Mouse (Mus musculus): ENCODE measurements around the gene Clic1. TPM values are rescaled to one million over a fixed set of nuclear protein-coding genes. Genes with fewer than 3 reads are reported as not detected.

Clic1 gene
- polyA plus RNA-seq, 1 experiment from 2014 or later: 24.7 TPM

DNA sequence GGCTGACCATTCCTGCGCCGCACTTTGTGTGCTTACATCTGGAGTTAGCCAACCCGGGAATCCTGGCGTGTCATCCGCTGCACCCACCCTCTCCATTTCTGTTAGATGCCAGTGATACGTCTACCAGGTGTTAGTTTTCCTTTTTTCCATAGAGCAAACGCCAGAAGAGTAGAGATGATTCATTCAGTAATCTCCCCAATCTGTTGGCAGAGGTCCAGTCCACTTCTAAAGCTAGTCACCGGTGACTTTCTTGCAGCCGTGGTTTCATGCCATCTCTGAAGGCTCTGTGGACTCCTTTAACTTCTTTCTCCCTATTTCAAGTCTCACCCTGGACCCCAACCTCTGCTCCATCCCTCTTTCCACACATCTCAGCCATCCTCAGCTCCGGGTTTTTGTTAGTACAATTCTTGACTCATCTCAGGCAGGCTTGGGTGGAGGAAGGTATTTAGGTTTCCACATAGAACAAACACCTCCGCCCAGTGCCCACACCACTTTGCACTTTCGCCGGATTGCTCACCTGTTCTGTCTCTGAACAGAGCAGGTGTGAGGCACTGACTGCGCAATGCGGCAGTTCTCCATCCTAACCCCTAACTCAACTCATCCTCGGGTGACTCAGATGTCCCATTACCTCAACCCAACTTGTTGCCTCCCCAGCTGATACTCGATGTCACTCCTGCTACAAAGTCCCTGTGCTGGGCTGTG, 18.6 kb downstream of the Clic1 start:
- 87% methylated on average over 17 of the region's 17 CpGs for WGBS
- H3K9ac ChIP-seq: no peak overlapping the region
- ATAC-seq (ENCODE audit: low FRiP score): no peak
- peaks cover 35% of the 10 kb centered on the region for H3K27me3 ChIP-seq (ENCODE audit: control insufficient read depth, insufficient read depth, low read length)
- H3K27ac ChIP-seq: no peak overlapping the region
- DNase-seq (ENCODE audit: low spot score): no peak
- H3K36me3 ChIP-seq (replicated peaks; ENCODE audit: control insufficient read depth, insufficient read depth): peaks cover 3% of the 10 kb centered on the region; the same call in 1 of the 2 replicates
- H3K4me2 ChIP-seq (replicated peaks): no peak overlapping the region
- H3K9me3 ChIP-seq (ENCODE audit: control insufficient read depth, low read length): no peaks in the 10 kb centered on the region
- no peak overlapping the region for H3K4me3 ChIP-seq (replicated peaks; ENCODE audit: low read length)
- H3K4me1 ChIP-seq (replicated peaks; ENCODE audit: control insufficient read depth, insufficient read depth, low read length): peaks cover 5% of the 10 kb centered on the region

GRCm38 (mm10) chr17:35070556-35071229, 20.9 kb downstream of the Clic1 start:
- H3K9me3 ChIP-seq (ENCODE audit: control insufficient read depth, low read length): no peaks in the 10 kb centered on the region
- H3K9ac ChIP-seq: no peak overlapping the region
- no peak overlapping the region for H3K4me3 ChIP-seq (replicated peaks; ENCODE audit: low read length)
- WGBS: 70% methylated on average over 6 of the region's 6 CpGs
- DNase-seq (ENCODE audit: low spot score) (no peak), ATAC-seq (ENCODE audit: low FRiP score) (no peak)
- no peak overlapping the region for H3K27ac ChIP-seq
- H3K4me2 ChIP-seq (replicated peaks): no peak overlapping the region
- no peaks in the 10 kb centered on the region for H3K4me1 ChIP-seq (replicated peaks; ENCODE audit: control insufficient read depth, insufficient read depth, low read length)
- no peaks in the 10 kb centered on the region for H3K36me3 ChIP-seq (replicated peaks; ENCODE audit: control insufficient read depth, insufficient read depth)
- H3K27me3 ChIP-seq (ENCODE audit: control insufficient read depth, insufficient read depth, low read length): peaks cover 15% of the 10 kb centered on the region

DNA sequence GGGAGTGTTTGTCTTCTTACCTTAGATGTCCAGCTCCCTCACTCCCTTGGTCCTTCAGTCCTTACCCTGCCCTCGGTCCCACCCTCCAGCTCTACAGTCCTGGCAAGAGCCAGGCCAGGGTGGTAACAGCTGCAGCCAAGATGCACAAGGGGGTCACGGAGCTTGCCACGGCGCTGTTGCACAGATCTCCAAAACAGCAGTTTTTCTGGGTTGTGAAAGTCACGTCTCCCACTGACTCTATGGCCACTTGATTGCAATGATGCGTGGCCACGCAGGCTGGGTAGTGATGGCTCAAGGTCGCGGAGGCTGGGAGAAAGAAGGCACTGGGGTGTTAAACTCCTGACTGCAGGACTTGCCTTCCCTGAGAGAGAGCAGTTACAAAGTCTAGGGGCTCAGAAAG, 21.7 kb downstream of the Clic1 start:
- H3K4me1 ChIP-seq (replicated peaks; ENCODE audit: control insufficient read depth, insufficient read depth, low read length): no peaks in the 10 kb centered on the region
- DNase-seq (ENCODE audit: low spot score) (no peak), ATAC-seq (ENCODE audit: low FRiP score) (no peak)
- H3K9me3 ChIP-seq (ENCODE audit: control insufficient read depth, low read length): no peaks in the 10 kb centered on the region
- H3K27me3 ChIP-seq (ENCODE audit: control insufficient read depth, insufficient read depth, low read length): peaks cover 8% of the 10 kb centered on the region
- H3K4me3 ChIP-seq (replicated peaks; ENCODE audit: low read length): no peak overlapping the region
- no peak overlapping the region for H3K27ac ChIP-seq
- no peak overlapping the region for H3K4me2 ChIP-seq (replicated peaks)
- H3K36me3 ChIP-seq (replicated peaks; ENCODE audit: control insufficient read depth, insufficient read depth): no peaks in the 10 kb centered on the region
- H3K9ac ChIP-seq: no peak overlapping the region
- whole genome bisulfite sequencing: 85% methylated on average over 9 of the region's 9 CpGs

DNA sequence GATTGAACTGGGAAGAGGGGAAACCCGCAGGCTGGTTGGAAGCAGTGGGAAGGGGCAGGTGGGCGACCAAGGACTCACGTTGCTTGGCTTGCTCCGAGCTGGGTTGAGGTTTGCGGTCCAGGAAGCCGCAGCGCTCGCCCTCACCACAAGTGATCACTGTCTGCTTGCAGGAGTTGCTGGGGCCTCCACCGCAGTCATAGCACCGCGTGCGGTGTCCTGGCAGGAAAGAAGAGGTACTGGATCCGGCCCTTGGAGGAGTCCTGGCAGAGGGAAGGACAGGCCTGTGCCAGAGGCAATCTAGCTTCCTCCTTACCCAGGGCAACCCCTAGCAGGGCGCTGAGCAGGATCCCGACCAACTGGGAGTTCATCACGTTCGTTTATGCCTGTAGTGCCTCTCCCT, 24.3 kb downstream of the Clic1 start:
- 57% methylated on average over 17 of the region's 17 CpGs for WGBS
- no peak overlapping the region for H3K9ac ChIP-seq

DNA sequence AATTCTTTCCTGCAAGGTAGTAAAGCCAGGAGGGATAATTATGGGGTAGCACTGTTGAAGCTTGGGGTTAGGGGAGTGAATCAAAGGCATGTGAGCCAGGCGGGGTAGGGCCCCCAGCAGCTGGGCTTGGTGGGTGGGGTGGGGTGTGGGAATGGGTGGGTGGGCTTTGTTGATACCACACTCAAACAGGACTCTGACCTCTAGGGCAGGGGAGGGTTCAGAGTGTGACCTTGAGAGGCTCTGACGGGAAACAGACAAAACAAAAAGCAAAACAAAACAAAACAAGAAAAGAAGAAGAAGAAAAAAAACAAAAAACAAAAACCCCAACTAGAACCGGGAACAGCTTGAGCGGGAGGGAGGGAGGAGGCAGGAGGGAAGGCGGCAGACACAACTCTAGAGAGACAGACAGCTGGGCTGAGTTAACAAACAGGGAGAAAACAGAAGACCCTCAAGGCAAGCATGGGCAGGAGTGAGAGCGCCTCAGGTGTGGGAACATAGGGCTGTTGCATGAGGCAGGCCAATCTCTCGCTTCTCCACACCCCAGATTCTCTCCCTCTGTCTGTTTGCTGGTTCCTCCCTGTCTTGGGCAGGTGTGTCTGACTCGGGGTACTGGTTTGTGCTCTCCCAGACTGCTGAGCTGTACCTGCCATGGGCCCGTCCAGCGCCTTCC, 26.9 kb downstream of the Clic1 start, which contains the start of gene Ly6g6e:
TSS of gene Ly6g6e (plus strand) at position 396 of the 670 bp plus-strand sequence.
- ATAC-seq (ENCODE audit: low FRiP score) (no peak), DNase-seq (ENCODE audit: low spot score) (no peak)
- no peaks in the 10 kb centered on the region for H3K9me3 ChIP-seq (ENCODE audit: control insufficient read depth, low read length)
- no peaks in the 10 kb centered on the region for H3K36me3 ChIP-seq (replicated peaks; ENCODE audit: control insufficient read depth, insufficient read depth)
- WGBS: 42% methylated on average over 10 of the region's 10 CpGs
- H3K4me2 ChIP-seq (replicated peaks): peak within 1 kb of the TSS; percentile 38
- no peak within 1 kb of the TSS; the same call in 1 of the 2 replicates for H3K9ac ChIP-seq
- 0 out of 2 replicates have a peak, but pooled peaks cover 5% of the 10 kb centered on the region for H3K4me1 ChIP-seq (replicated peaks; ENCODE audit: control insufficient read depth, insufficient read depth, low read length)
- no peak within 1 kb of the TSS for H3K27ac ChIP-seq
- H3K27me3 ChIP-seq (ENCODE audit: control insufficient read depth, insufficient read depth, low read length): no peaks in the 10 kb centered on the region
- H3K4me3 ChIP-seq (replicated peaks; ENCODE audit: low read length): peak within 1 kb of the TSS; percentile 6; the same call in 1 of the 2 replicates

More for the DNA sequence above, 24.3 kb downstream of the Clic1 start:
- H3K27ac ChIP-seq: no peak overlapping the region
- no peaks in the 10 kb centered on the region for H3K36me3 ChIP-seq (replicated peaks; ENCODE audit: control insufficient read depth, insufficient read depth)
- DNase-seq (ENCODE audit: low spot score) (no peak), ATAC-seq (ENCODE audit: low FRiP score) (no peak)
- no peaks in the 10 kb centered on the region for H3K9me3 ChIP-seq (ENCODE audit: control insufficient read depth, low read length)
- 0 out of 2 replicates have a peak, but pooled peaks cover 5% of the 10 kb centered on the region for H3K4me1 ChIP-seq (replicated peaks; ENCODE audit: control insufficient read depth, insufficient read depth, low read length)
- H3K27me3 ChIP-seq (ENCODE audit: control insufficient read depth, insufficient read depth, low read length): no peaks in the 10 kb centered on the region
- no peak overlapping the region for H3K4me3 ChIP-seq (replicated peaks; ENCODE audit: low read length)
- H3K4me2 ChIP-seq (replicated peaks): no peak overlapping the region

DNA sequence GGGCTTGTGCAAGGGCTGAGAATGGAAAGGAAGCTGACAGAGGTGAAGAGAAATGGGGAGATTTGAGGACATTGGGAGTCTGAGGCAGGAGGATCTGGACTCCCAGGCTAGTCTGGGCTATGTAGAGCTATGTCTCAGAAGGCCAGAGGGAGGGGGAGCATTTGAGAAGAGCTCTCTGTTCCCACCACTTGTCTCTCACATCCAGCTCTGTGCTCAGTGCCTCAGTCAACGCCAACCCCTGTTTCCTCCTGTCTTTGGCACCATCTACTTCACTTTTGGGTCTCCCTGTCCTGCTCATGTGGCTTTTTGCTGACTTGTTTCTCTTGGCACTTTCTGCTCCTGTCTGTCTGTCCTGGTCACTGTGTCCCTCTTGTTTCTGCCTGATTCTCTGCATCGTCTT, 27.5 kb downstream of the Clic1 start:
- 67% methylated on average over 2 of the region's 2 CpGs for WGBS
- ATAC-seq (ENCODE audit: low FRiP score) (no peak), DNase-seq (ENCODE audit: low spot score) (no peak)
- no peak overlapping the region for H3K9ac ChIP-seq
- H3K27me3 ChIP-seq (ENCODE audit: control insufficient read depth, insufficient read depth, low read length): no peaks in the 10 kb centered on the region
- no peaks in the 10 kb centered on the region for H3K36me3 ChIP-seq (replicated peaks; ENCODE audit: control insufficient read depth, insufficient read depth)
- H3K4me3 ChIP-seq (replicated peaks; ENCODE audit: low read length): 0 out of 2 replicates have a peak overlapping the region, but pooled peaks have one; percentile 6
- H3K9me3 ChIP-seq (ENCODE audit: control insufficient read depth, low read length): no peaks in the 10 kb centered on the region
- no peak overlapping the region for H3K27ac ChIP-seq
- 0 out of 2 replicates have a peak, but pooled peaks cover 5% of the 10 kb centered on the region for H3K4me1 ChIP-seq (replicated peaks; ENCODE audit: control insufficient read depth, insufficient read depth, low read length)
- H3K4me2 ChIP-seq (replicated peaks): peak overlapping the region; percentile 38

DNA sequence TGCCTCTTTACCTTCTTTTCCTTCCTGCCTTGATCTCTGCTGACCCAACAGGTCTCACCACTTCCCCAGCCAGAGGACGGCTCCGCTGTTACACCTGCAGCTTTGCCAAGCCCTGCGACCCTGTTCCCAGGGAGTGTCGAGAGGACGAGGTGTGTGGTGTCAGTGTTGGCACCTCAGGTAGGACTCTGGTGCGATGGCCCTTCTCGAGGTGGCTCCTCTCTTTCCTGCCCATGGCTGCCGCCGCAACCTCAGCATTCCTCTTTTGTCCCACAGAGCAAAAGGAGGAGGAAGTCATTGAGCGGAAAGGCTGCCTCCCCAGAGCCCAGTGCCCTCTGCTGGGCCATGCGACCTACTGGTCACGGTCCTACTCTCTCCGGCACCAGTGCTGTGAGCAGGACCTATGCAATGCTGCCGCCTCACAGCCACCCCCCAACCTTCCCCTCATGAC, 28.0 kb downstream of the Clic1 start, which contains the start of gene Ly6g6d:
TSS of gene Ly6g6d (minus strand) at position 280 of the 448 bp plus-strand sequence.
- peak within 1 kb of the TSS; percentile 6; the same call in 1 of the 2 replicates for H3K4me3 ChIP-seq (replicated peaks; ENCODE audit: low read length)
- WGBS: 13% methylated on average over 14 of the region's 14 CpGs
- no peak for ATAC-seq (ENCODE audit: low FRiP score)

DNA sequence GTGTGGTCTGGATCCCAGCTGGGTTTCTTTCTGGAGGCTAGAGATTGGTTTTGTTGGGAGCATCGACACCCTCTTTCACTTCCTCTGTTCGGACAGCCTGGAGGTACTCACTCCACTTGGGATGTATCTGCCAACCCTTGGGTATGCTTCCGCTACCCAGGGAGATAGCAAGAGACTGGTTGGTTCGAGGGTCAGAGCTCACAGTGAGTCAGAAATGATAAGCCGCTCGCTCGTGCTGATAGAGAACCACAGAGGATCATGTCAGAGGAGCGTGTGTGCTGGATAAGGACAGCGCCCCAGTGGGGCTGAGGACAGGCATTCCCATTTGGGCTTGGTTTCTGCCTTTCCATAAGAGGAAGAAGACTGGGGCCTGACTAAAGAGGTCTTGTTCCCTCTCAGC, 30.0 kb downstream of the Clic1 start:
- 70% methylated on average over 9 of the region's 9 CpGs for WGBS
- Histone ChIP-seq H3K4me1 (replicated peaks; ENCODE audit: control insufficient read depth, insufficient read depth, low read length) (0 out of 2 replicates have a peak, but pooled peaks cover 5% of the 10 kb centered on the region), H3K27ac (no peak overlapping the region), H3K9ac (no peak overlapping the region), H3K4me3 (replicated peaks; ENCODE audit: low read length) (no peak overlapping the region), H3K36me3 (replicated peaks; ENCODE audit: control insufficient read depth, insufficient read depth) (no peaks in the 10 kb centered on the region), H3K4me2 (replicated peaks) (no peak overlapping the region), H3K27me3 (ENCODE audit: control insufficient read depth, insufficient read depth, low read length) (no peaks in the 10 kb centered on the region), H3K9me3 (ENCODE audit: control insufficient read depth, low read length) (no peaks in the 10 kb centered on the region)
- ATAC-seq (ENCODE audit: low FRiP score) (no peak), DNase-seq (ENCODE audit: low spot score) (no peak)

More for the DNA sequence above, 28.0 kb downstream of the Clic1 start, which contains the start of gene Ly6g6d:
- H3K27ac ChIP-seq: no peak within 1 kb of the TSS
- H3K9me3 ChIP-seq (ENCODE audit: control insufficient read depth, low read length): no peaks in the 10 kb centered on the region
- no peak for DNase-seq (ENCODE audit: low spot score)
- H3K4me2 ChIP-seq (replicated peaks): peak within 1 kb of the TSS; percentile 38
- no peak within 1 kb of the TSS; the same call in 1 of the 2 replicates for H3K9ac ChIP-seq
- H3K27me3 ChIP-seq (ENCODE audit: control insufficient read depth, insufficient read depth, low read length): no peaks in the 10 kb centered on the region
- 0 out of 2 replicates have a peak, but pooled peaks cover 5% of the 10 kb centered on the region for H3K4me1 ChIP-seq (replicated peaks; ENCODE audit: control insufficient read depth, insufficient read depth, low read length)
- no peaks in the 10 kb centered on the region for H3K36me3 ChIP-seq (replicated peaks; ENCODE audit: control insufficient read depth, insufficient read depth)

GRCm38 (mm10) chr17:35080248-35080647, 30.5 kb downstream of the Clic1 start:
- 72% methylated on average over 6 of the region's 6 CpGs for WGBS
- Histone ChIP-seq H3K4me2 (replicated peaks) (no peak overlapping the region), H3K27me3 (ENCODE audit: control insufficient read depth, insufficient read depth, low read length) (no peaks in the 10 kb centered on the region), H3K9ac (no peak overlapping the region), H3K36me3 (replicated peaks; ENCODE audit: control insufficient read depth, insufficient read depth) (no peaks in the 10 kb centered on the region), H3K27ac (no peak overlapping the region), H3K4me1 (replicated peaks; ENCODE audit: control insufficient read depth, insufficient read depth, low read length) (0 out of 2 replicates have a peak, but pooled peaks cover 5% of the 10 kb centered on the region), H3K9me3 (ENCODE audit: control insufficient read depth, low read length) (no peaks in the 10 kb centered on the region), H3K4me3 (replicated peaks; ENCODE audit: low read length) (no peak overlapping the region)
- ATAC-seq (ENCODE audit: low FRiP score) (no peak), DNase-seq (ENCODE audit: low spot score) (no peak)

Measured in hindbrain, embryonic 14.5 days (tissue).